Mouse (Mus musculus) 416B (cell line): ENCODE data around the gene Agrp.
A peak's percentile ranks its signal among the peaks of the same experiment; 100 is the strongest.

Experiments used
- DNase-seq: peaks from one replicate; pipeline ENCODE4 v3.0.0; 2011; ENCODE audit warnings: low read depth

Agrp gene

DNA sequence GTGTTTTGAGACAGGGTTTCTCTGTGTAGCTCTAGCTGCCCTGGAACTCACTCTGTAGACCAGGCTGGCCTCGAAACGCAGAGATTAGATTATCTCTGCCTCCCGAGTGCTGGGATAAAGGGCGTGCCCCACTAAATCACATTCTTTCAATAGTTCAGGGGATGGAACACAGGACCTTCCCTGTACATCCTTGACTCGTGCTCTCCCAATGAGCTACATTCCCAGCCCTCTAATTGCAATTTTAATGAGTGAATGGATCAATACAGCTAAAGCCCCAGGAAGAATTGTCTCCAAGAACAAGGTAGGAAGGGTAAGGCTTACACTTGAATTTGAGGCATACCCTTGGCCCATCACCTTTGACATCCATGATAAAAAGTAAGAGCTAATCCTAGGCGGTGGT, 38.4 kb downstream of the Agrp start:
- DNase-seq, result no peak

DNA sequence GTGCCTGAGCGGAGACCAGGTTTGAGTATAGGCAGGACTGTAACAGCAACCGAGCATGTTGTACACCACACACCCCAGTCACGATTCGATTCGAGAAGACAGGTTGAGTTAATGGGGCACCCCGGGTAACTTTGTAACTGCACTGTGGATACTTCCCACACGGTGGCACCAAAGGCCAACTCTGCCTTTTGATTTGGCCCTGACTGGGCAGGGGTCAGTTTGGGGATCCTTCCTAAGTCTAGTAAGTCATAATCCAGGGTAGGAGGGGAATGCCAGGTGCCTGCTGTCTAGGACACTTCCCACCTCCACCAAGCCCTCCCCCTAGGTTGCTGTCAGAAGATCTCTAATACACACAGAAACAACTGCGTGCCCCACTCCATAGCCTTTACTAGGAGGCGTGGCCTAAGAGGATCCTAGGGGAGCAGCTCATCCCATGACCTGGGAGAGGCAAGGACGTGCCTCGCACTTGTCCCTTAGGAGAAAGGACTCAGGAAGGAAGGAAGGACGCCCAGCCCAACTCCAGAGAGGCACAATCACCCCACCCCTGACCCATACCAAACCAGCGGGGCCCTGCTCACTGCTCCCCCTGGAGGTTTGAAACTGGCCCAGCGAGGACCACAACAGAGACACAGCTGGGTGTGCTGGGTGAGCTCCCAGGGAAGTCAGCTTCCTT, 40.7 kb downstream of the Agrp start:
- DNase-seq, result peak; percentile 73

DNA sequence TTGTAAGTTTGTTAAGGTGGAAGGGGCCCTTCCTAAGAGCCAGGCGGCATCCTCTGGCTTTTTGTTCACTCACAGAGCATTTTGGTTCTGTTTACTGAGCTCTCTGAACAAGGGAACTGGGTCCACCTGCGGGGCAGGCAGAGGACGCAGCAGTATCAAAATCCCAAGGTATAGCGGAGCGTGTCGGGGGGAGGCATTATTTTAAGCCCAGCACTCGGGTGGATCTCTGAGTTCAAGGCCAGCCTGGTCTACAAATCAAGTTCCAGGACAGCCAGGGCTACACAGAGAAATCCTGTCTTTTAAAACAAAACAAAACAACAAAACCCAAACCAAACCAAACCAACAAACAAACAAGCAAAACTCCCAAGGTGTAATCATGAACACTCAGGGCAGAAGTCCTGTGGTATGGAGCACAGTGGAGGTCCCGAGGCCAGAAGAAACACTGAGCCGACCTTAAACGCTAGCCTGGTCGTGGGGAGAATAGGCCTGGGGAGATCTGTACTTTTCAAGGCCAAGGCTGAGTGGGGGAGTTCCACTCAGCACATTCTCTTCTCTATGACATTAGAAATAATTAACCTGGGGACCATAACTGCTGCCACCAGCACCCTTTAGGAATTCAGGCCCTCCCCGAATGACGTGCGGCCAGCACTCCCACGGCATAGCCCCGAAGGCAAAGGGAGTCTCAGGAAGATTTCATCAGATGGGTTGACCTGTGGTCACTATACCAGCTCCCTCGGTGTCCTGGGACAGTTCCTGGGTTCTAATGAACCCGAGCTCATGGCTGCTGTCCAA, 42.5 kb downstream of the Agrp start:
- no peak for DNase-seq

DNA sequence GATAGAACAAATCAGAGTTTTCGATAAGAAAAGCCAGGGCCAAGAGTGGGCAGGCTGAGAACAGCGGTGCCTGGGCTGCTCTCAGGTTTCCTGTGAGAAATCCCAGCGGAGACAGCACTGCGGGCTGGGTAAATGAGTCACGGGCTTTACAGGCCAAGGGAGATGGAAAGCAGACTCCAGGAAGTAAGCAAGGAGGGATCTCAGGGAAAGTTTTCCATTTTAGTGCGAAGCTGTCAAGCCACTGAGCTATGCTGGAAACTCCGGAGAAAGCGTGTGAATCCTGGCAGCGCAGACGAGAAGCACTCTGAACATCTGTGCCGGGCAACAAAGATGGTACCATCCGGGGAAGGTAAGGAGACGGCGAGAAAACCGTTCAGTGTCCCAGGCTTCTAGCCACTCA, 43.3 kb downstream of the Agrp start:
- DNase-seq, result no peak

DNA sequence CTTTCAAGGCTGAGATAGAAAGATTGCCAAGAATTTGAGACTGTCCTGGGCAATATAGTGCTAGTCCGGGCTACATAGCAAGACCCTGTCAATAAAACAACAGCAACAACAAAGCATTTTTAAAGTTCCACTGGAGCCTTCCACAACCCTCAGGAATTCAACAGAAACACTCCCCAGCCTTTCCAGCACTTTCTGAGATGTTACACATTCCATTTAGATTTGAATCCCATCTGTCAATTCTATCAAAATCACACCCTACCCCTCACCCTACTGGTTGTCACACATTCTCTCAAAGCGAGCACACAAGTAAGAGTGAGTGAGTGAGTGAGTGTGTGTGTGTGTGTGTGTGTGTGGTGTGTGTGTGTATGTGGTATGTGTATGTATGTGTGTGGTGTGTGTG, 44.8 kb downstream of the Agrp start:
- no peak for DNase-seq

DNA sequence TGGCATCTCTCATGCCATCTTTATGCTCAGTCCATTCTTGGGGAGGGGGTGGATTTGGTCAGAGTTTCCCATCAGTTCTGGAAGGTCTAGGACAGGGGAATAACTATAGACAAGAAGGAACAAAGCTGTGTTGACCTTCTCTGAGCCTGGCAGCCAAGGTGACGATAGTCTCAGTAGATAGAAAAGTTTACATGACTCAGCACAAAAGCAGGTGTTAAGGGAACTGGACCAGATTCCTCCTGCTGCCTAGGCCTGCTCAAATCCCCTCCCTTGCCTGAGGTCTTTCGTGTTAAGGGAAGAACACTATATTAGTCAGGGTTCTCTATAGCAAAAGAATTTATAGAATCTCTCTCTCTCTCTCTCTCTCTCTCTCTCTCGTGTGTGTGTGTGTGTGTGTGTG, 57.5 kb downstream of the Agrp start:
- DNase-seq, result no peak

DNA sequence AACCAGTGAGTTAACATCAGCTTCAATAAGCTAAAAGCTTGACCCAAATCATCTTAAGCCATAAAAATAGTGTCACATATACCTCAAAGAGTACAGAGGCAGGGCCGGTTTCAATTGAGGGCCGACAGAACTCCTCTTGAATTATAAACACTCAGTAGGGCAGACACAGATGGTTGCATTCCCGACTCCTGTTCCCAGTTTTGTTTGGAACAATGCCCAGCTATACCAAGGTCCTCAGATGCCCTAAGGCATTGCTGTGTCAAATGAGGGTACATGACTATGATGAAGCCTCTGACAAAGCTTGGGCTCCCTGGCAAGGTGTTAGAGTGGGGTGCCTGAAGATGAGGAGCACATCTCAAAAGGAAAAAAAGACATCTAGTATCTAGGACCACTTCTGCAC, 61.7 kb downstream of the Agrp start:
- DNase-seq, result no peak

DNA sequence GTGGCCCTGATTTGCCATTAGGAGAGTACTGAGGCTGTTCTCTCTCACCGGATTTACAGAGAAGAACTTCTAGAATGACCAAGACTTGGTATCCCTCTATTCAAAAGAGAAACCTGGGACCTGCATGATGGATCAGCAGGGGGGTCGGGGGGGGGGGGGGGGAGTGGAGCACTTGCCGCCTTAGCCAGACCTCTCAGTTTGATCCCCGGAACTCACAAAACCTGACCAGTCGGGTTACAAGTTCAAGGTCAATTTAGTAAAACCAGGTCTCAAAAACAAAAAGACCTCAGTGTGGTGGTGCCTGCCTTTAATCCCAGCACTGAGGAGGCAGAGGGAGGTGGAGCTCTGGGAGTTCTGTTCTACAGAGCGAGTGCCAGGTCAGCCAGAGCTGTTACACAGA, 62.5 kb downstream of the Agrp start:
- DNase-seq, result no peak

DNA sequence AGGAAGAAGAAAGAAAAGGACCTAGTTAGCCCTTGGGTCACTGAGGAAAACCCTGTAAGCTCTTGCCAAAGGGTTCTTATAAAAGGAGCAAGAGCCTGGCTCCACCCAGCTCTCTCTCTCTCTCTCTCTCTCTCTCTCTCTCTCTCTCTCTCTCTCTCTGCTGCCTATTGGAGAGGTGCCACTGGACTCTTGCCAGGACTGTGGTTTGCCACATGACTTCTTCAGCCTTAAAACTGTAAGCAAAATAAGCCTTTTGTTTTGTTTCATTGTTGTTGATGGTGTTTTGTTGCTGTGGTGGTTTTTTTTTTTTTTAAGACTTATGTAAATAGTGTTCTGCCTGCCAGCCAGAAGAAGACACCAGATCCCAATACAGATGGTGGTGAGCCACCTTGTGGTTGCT, 63.8 kb downstream of the Agrp start:
- DNase-seq, result peak; percentile 88

DNA sequence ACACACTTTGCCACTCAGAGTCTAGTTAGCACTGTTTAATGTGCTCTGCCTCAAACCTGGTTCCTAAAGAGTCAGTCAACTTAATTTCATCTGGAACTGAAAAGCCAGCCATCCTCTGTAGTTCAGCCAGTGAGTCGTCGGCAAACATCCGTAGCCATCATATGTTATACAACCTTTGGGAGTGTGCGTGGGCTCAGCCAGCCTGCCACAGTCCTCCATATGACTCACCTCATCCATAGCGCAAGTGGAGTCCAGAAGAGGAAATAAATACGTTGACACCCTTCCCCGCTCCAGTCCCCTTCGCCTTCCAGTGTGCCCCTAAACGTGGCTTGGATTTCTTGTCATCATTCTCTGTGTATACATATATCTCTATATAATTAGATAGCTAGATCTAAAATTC, 65.4 kb downstream of the Agrp start:
- peak; percentile 56 for DNase-seq

DNA sequence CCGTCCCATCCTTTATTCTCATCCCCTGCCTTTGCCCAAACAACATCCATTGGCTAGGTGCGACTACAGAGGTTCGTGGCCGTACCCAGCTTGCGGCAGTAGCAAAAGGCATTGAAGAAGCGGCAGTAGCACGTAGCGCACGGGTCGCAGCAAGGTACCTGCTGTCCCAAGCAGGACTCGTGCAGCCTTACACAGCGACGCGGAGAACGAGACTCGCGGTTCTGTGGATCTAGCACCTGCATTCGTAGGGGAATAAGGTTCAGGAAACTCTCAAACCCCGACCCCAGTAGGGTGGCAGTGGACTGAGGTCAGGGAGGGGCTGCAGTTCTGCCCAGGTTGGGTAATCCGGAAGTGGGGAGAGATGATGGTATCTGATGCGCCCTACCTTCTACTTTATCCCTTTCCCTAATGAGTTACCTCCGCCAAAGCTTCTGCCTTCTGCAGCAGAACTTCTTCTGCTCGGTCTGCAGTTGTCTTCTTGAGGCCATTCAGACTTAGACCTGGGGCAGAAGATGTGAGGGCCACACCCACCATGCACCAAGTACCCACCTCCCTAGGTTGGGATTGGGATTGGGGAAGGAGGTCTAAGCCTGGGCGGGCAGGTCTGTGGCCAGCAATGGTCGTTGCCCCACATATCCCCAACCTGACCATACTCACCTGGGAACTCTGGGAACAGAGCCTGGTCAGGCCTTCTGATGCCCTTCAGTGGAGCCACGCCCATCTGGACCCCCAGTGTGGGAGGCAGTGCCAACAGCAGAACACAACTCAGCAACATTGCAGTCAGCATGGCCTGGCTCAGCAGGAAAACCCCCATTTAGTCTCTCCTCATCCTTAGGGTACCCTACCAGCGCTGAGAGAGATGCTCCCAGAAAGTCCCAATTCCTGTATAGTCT, 70.2 kb downstream of the Agrp start:
- no peak for DNase-seq

DNA sequence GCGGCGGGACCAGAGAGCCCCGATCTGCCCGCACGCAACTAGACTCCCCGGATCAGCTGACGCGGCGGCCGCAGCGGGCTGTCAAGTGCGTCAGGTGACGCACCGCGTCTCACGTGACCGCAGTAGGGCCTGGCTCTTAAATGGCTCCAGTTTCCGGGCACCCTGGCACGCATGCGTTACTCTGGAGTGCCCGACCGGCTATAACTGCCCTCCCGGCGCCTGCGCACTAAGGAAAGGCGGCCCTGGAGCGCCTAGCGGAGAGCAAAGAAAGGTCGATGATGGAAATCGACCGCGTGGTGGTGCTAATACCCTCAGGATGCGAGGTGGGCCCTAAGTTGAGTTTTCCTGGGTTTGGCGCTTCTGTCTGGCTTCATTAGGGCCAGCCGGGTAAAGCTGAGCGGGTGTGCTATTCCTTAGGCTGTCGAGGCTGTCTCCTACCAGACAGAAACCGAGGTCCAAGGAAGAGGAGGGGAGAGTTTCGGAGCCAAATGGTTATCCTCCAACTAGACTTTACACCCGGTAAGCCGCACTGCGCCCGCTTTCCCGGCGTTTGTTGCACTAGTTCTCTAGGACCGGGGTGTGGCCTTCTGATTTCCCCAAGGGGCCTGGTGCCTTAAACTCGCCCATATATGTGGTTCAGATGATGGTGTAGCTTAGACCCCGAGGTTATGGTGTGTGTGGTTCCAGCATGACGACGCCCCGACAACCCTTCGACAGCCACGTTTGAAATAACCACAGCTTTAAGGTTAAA, 71.1 kb downstream of the Agrp start, which contains the start of gene Atp6v0d1:
TSS of gene Atp6v0d1 (minus strand) at position 96 of the 751 bp plus-strand sequence.
- peak; percentile 100 for DNase-seq

DNA sequence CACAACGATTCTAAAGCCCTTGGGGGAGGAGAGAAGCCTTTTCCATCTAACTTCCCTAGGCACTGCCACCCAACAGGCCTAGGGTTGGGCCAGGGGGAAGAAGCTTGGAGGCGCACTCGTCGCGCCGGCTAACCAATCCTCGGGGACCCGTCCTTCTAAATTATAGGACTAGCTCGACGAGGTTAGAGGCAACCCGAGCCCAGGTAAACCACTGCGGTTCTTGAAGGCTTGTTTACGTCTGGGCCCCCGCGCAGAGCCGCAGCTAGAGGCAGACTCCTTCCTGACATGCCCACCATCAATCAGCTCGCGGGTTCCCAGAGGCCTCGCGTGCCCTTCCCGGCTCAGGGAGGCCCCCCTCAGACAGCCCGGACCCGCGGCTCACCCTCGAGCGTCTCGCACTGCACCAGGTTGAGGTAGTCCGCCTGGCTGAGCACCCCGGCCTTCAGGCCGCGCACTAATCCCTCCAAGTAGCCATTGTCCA, 71.8 kb downstream of the Agrp start:
- DNase-seq, result peak; percentile 44

DNA sequence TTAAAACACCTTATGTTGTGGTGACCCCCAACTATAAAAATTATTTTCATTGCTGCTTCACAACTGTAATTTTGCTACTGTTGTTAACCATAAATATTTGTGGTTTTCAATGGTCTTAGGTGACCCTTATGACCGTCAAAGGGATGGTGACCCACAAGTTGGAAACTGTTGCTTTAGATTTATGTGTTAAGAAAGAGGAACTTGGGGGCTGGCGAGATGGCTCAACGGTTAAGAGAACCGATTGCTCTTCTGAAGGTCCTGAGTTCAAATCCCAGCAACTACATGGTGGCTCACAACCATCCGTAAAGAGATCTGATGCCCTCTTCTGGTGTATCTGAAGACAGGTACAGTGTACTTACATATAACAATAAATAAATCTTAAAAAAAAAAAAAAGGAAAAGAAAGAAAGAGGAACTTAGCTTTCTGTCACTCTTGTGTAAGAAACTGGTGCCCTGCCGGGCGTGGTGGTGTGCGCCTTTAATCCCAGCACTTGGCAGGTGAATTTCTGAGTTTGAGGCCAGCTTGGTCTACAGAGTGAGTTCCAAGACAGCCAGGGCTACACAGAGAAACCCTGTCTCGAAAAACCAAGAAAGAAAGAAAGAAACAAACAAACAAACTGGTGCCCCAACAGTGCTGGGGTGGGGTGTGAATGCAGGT, 72.5 kb downstream of the Agrp start:
- peak; percentile 66 for DNase-seq

DNA sequence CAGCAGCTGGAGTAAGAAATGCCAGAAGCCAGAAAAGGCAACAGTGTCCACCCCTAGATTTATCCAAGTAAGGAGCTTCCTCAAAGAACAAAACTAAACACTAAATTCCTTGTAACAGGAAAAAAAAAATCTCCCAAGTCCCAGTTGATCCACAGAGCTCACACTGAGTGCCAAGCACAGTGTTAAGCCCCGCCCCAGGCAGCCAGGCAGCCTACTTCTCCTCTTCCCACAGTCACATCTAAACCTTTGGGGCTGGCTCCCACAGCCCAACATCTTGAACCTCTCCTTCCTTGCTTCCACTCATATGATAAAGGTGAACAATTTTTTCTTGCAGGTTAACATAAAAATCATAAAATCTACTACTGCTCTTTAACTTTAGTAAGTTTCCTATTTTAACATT, 73.3 kb downstream of the Agrp start:
- DNase-seq, result no peak

DNA sequence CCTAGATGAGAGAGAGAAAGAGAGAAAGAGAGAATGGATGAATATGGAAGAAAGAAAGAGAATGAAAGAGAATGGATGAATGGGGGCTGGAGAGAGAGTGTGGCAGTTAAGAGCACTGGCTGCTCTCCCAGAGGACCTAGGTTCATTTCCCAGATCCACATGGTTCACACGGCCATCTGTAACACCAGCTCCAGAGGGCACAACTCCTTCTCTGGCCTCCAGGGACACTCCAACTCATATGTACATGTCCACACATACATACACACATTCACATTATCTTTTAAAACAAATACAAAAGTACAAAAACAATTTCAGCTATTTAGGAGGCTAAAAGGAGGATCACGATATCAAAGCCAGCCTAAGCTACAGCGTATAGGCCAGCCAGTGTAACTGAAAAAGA, 74.3 kb downstream of the Agrp start:
- DNase-seq, result no peak

DNA sequence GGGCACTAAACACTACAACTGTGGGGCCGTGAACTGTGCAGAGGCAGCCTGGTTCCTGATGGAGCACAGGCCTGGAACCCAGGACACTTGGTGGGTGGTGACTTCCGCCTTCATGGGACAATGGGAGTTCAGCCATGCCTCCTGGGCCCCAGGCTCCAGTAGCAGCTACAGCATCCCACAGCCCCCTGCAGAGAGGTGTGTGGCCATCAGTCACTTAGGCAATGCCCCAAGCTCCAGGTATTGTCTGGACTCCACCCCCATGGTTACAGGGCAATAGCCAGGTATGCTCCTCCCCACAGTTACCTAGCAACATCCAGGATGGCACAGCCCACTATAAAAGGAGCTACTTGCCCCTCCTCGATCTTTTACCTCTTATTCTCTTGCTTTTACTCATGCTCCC, 82.0 kb downstream of the Agrp start:
- DNase-seq, result no peak

DNA sequence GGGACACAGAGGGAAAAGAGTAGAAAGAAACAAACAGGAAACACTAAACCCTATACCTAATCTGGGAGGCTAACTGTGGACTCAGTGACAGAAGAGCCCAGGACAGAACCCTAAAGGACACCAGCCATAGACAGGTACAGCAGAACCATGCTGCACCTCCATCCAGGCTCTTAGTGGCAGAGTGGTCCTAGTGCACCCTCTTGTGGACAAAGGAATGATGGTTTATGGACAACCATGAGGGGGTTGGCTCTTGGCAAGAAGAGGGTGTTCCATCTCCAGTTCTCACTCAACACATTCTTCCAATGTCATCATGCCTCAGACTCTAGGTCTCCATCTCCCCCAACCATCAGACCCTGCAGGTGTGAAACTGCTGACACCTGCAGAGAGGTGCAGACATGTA, 83.1 kb downstream of the Agrp start:
- peak; percentile 80 for DNase-seq

DNA sequence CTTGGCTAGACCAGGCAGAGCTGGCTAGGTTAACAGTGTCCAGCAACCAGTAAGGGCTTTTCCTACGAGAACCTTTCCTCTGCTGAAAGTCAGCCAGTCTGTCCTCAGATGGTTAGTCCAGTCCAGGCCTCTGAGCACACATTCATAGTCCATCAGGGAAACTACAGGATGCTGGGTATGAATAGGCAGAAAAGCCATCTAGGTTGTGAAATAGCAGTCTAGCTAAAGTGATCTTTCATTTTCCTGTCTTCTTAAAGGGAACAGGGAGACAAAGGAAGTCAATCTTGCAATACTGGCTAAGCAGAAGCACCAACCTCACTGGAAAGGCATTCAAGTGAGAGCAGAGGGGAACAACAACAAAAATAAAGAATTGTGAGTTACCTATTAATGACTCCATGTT, 84.4 kb downstream of the Agrp start:
- peak; percentile 60 for DNase-seq

DNA sequence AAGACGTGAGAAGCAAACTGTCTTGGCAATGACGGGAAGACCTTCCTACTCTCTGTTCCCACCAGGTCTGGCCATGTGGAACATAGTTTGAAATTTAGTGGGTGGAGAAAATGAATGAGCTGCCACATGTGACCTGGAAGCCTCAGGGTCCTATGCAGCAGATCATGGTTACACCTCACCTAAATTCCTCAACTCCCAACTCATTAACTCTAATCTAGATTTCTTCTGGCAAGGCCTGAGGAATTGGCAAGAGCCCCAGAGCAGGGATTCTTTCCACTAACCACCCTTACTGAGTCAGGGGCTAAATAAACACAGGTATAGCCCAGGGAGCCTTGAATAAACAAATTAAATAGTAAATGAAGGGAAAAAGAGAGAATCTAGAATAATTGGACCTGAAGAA, 85.2 kb downstream of the Agrp start:
- DNase-seq, result no peak

DNA sequence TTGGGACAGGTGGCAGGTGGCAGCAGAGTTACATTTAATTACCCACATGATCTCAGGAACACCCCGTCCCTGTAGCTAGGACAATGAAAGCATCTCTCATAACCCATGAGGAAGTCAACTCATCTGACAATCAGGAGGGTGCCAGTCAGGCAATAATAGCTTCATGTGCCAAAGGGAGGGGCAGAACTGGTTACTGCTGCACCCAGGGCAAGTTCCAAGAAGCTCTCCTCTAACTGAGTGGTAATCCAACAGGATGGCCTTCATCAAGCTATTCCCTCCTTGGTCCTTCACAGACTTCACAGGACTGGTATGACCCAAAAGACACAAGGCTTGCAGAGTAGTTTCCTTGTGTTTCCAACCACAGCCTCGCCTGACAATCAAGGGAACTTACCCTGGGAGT, 87.1 kb downstream of the Agrp start:
- no peak for DNase-seq
